Mouse (Mus musculus): ENCODE results near the gene Rhoc. TPM values are rescaled to one million over a fixed set of nuclear protein-coding genes. Genes with fewer than 3 reads are reported as not detected.
A peak's percentile ranks its signal among the peaks of the same experiment; 100 is the strongest.

Gene Rhoc
- total and polyA plus RNA-seq, 3 experiments = 1.2 to 8.3 (median 7.9) TPM

DNA sequence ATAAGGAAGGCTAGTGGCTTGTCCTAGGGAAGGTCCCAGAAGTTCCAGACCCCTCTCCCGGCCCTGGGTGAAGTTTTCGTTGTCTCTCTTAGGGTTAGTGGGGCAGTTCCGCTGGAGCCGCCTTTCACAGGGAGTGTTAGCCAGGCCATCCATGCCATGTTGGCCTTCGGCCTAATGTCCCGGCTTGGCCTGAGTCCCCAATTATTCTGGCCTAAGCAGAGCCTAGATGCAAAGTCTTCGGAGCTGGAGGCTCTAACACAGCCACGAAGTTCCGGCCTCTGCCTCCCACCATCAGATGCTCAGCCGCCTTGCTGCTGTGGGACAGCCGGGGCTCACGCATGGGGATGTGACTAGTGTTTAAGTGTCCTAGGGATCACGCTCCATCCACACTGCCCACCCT, 1.6 kb downstream of the Rhoc start:
- dilution Hi-C loops (cut with MboI; ENCODE audit: extremely low pct_ligation_motif_present, extremely low pct_unique_long_range_greater_than_20kb, low sequenced_read_pairs) = no loop called here

DNA sequence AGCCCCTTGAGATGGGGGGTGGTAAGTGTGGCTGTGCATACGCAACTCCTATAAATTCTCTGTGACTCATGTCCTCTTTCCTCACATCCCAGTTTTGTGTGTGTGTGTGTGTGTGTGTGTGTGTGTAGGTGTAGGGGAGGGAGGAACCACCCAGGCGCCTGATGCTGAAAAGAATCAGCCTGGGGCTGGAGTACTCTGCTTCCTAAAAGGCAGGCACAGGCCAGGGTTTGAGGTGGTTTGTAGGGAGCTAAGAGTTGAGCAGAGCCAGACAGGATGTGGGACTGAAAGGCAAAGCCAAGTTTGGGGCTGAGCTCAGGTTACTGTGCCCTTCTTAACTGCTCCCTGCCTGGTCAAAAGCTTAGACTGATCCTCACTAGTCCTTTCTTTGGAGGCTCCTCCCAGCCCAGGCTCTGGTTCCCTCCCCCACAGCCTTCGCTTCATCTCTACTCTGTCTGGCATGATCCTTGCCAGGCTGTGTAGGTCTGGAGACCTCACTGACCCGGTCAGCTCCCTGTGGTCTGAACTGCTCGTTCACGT, 2.3 kb downstream of the Rhoc start:
- in situ Hi-C loops (cut with MboI; ENCODE audit: low pct_ligation_motif_present, low pct_unique_long_range_greater_than_20kb, low sequenced_read_pairs) (loop anchor here (5.0 kb wide), 1 partner anchor 72 kb away; the partner anchor contains the start of genes Capza1 and St7l), dilution Hi-C loops (cut with MboI; ENCODE audit: extremely low pct_ligation_motif_present, extremely low pct_unique_long_range_greater_than_20kb, low sequenced_read_pairs) (no loop called here)
- no peak overlapping the region for H3K27ac ChIP-seq (ENCODE audit: insufficient read depth, low read depth)
- TF ChIP-seq ZC3H11A (IDR thresholded peaks at IDR 0.05; ENCODE audit: low read depth, low read length) (no peak), SMC3 (IDR thresholded peaks at IDR 0.05; ENCODE audit: low read depth, low read length) (no peak), UBTF (IDR thresholded peaks at IDR 0.05; ENCODE audit: low read depth, low read length) (no peak), TBP (conservative IDR thresholded peaks at IDR 0.05; ENCODE audit: low read depth, low read length) (no peak), ZKSCAN1 (IDR thresholded peaks at IDR 0.05; ENCODE audit: borderline replicate concordance, low read depth, low read length) (no peak), ETS1 (conservative IDR thresholded peaks at IDR 0.05; ENCODE audit: low read depth, low read length) (no peak), MYC (IDR thresholded peaks at IDR 0.05; ENCODE audit: low read depth, low read length) (no peak), USF1 (IDR thresholded peaks at IDR 0.05; ENCODE audit: low read depth, low read length) (no peak), USF2 (conservative IDR thresholded peaks at IDR 0.05; ENCODE audit: low read depth, low read length) (no peak), BHLHE40 (IDR thresholded peaks at IDR 0.05; ENCODE audit: low read depth, low read length) (no peak), JUN (IDR thresholded peaks at IDR 0.05; ENCODE audit: insufficient read depth, low read depth, low read length) (no peak), MAZ (IDR thresholded peaks at IDR 0.05; ENCODE audit: low read depth, low read length) (no peak), TCF12 (IDR thresholded peaks at IDR 0.05; ENCODE audit: low read depth, low read length) (no peak), ZMIZ1 (IDR thresholded peaks at IDR 0.05; ENCODE audit: low read depth, low read length) (no peak), E2F4 (IDR thresholded peaks at IDR 0.05; ENCODE audit: insufficient replicate concordance, low read depth, low read length) (no peak), KAT2A (IDR thresholded peaks at IDR 0.05; ENCODE audit: insufficient replicate concordance, low read length) (no peak), MXI1 (IDR thresholded peaks at IDR 0.05; ENCODE audit: low read depth, low read length) (no peak), NRF1 (IDR thresholded peaks at IDR 0.05; ENCODE audit: low read depth, low read length) (no peak), JUND (conservative IDR thresholded peaks at IDR 0.05; ENCODE audit: low read depth, low read length) (no peak)
- no peak overlapping the region for H3K4me3 ChIP-seq (replicated peaks in 1 of 3; ENCODE audit: low read depth in 2 of 3, low read length in 2 of 3, poor library complexity in 1 of 3)
- H3K4me1 ChIP-seq (ENCODE audit: control insufficient read depth in 1 of 2, insufficient read depth in 2 of 2) = peaks cover 7 to 63% of the 10 kb centered on the region in 2 experiments
- no peaks in the 10 kb centered on the region for H3K27me3 ChIP-seq (replicated peaks)
- no peaks in the 10 kb centered on the region for H3K9me3 ChIP-seq (replicated peaks; ENCODE audit: low read length)
- H3K79me2 ChIP-seq (replicated peaks; ENCODE audit: control insufficient read depth, extremely low read depth, insufficient read depth, poor library complexity, severe bottlenecking) = no peaks in the 10 kb centered on the region
- peaks cover 12 to 40% of the 10 kb centered on the region in 2 experiments for H3K36me3 ChIP-seq (replicated peaks in 1 of 2; ENCODE audit: control insufficient read depth in 1 of 2, insufficient read depth in 1 of 2, low read length in 1 of 2)
- no peak overlapping the region for H3K9ac ChIP-seq (ENCODE audit: insufficient read depth, low read depth)
- no peak for DNase-seq (ENCODE audit: extremely low read depth)
- H3K4me2 ChIP-seq (ENCODE audit: insufficient read depth, low read depth, poor library complexity, severe bottlenecking) = no peak overlapping the region

More for the DNA sequence above, 1.6 kb downstream of the Rhoc start:
- H3K27ac ChIP-seq (ENCODE audit: insufficient read depth, low read depth) = no peak overlapping the region
- 0 out of 2 replicates have a peak overlapping the region, but pooled peaks have one; percentile 55 for H3K4me2 ChIP-seq (ENCODE audit: insufficient read depth, low read depth, poor library complexity, severe bottlenecking)
- in situ Hi-C loops (cut with MboI; ENCODE audit: low pct_ligation_motif_present, low pct_unique_long_range_greater_than_20kb, low sequenced_read_pairs) = loop anchor here (5.0 to 10.0 kb wide), 3 partner anchors 72 to 265 kb away; partner anchors contain the start of genes Capza1, Cttnbp2nl, St7l and Wnt2b
- no peaks in the 10 kb centered on the region for H3K9me3 ChIP-seq (replicated peaks; ENCODE audit: low read length)
- H3K27me3 ChIP-seq (replicated peaks) = no peaks in the 10 kb centered on the region
- TF ChIP-seq NRF1 (IDR thresholded peaks at IDR 0.05; ENCODE audit: low read depth, low read length) (no peak), POLR2A (IDR thresholded peaks at IDR 0.05; ENCODE audit: low read depth, low read length) (no peak), TBP (conservative IDR thresholded peaks at IDR 0.05; ENCODE audit: low read depth, low read length) (no peak), MEF2A (IDR thresholded peaks at IDR 0.05; ENCODE audit: borderline replicate concordance, low read depth, low read length) (no peak), CHD2 (IDR thresholded peaks at IDR 0.05; ENCODE audit: low read length) (no peak), JUND (conservative IDR thresholded peaks at IDR 0.05; ENCODE audit: low read depth, low read length) (no peak), HCFC1 (IDR thresholded peaks at IDR 0.05; ENCODE audit: low read depth, low read length) (no peak), JUN (IDR thresholded peaks at IDR 0.05; ENCODE audit: insufficient read depth, low read depth, low read length) (no peak)
- H3K4me3 ChIP-seq (replicated peaks in 1 of 3; ENCODE audit: low read depth in 2 of 3, low read length in 2 of 3, poor library complexity in 1 of 3) = no peak overlapping the region
- H3K79me2 ChIP-seq (replicated peaks; ENCODE audit: control insufficient read depth, extremely low read depth, insufficient read depth, poor library complexity, severe bottlenecking) = no peaks in the 10 kb centered on the region
- DNase-seq (ENCODE audit: extremely low read depth) = no peak
- no peak overlapping the region for H3K9ac ChIP-seq (ENCODE audit: insufficient read depth, low read depth)
- peaks cover 5 to 56% of the 10 kb centered on the region in 2 experiments for H3K4me1 ChIP-seq (ENCODE audit: control insufficient read depth in 1 of 2, insufficient read depth in 2 of 2)
- H3K36me3 ChIP-seq (replicated peaks in 1 of 2; ENCODE audit: control insufficient read depth in 1 of 2, insufficient read depth in 1 of 2, low read length in 1 of 2) = peaks cover 8 to 42% of the 10 kb centered on the region in 2 experiments

All from CH12.LX (cell line).